Mouse (Mus musculus) testis, adult 2 months (tissue): Measurements from ENCODE around the gene Slc10a1. TPM values are rescaled to one million over a fixed set of nuclear protein-coding genes. Genes with fewer than 3 reads are reported as not detected.
A peak's percentile ranks its signal among the peaks of the same experiment; 100 is the strongest.
"Not testable (repeated sequence)": the region's sequence is repeated elsewhere in the genome, so short reads cannot be mapped to it uniquely, and the experiment has no call there.

Source experiments
- H3K27ac ChIP-seq: fragments of 200-500 bp; 2 replicates; pipeline ENCODE4 v1.5.1; 2012; ENCODE audit warnings: low read depth, low read length; ENCODE audit not compliant: control insufficient read depth, insufficient read depth
- H3K27me3 ChIP-seq: fragments of 200-500 bp; 2 replicates; pipeline ENCODE4 v1.6.1; 2012; ENCODE audit warnings: mild to moderate bottlenecking, low read length, moderate library complexity; ENCODE audit not compliant: control insufficient read depth, insufficient read depth
- H3K36me3 ChIP-seq: fragments of 200-500 bp; 2 replicates; pipeline ENCODE4 v1.6.1; 2012; ENCODE audit warnings: mild to moderate bottlenecking, low read length; ENCODE audit not compliant: control insufficient read depth, insufficient read depth
- H3K4me1 ChIP-seq: fragments of 200-500 bp; 2 replicates; pipeline ENCODE4 v1.6.1; 2012; ENCODE audit warnings: low read length; ENCODE audit not compliant: control insufficient read depth, insufficient read depth
- H3K4me3 ChIP-seq: fragments of 200-500 bp; 2 replicates; pipeline ENCODE4 v1.5.1; 2012; ENCODE audit warnings: low read depth, mild to moderate bottlenecking, low read length, moderate library complexity, mixed read lengths; ENCODE audit not compliant: control insufficient read depth
- CTCF ChIP-seq: fragments of 200-500 bp; IDR thresholded peaks from 2 replicates; pipeline ENCODE4 v1.5.1; 2012; ENCODE audit warnings: low read depth, mild to moderate bottlenecking, inconsistent platforms, low read length, moderate library complexity; ENCODE audit not compliant: control insufficient read depth, insufficient read depth, insufficient replicate concordance
- POLR2A ChIP-seq: fragments of 200-500 bp; IDR thresholded peaks from 2 replicates; pipeline ENCODE4 v1.6.1; 2012; ENCODE audit warnings: low read depth, mild to moderate bottlenecking, inconsistent platforms, low read length, moderate library complexity; ENCODE audit not compliant: control insufficient read depth
- polyA plus RNA-seq: library from polyadenylated mRNA; depleted of rRNA; stranded (reverse); fragments of >200 nt; gene quantifications from 2 replicates; pipeline ENCODE4 v1.2.3, GENCODE M21; 2012

The Slc10a1 gene
- polyA plus RNA-seq, 1 experiment, result 0.10 TPM

DNA sequence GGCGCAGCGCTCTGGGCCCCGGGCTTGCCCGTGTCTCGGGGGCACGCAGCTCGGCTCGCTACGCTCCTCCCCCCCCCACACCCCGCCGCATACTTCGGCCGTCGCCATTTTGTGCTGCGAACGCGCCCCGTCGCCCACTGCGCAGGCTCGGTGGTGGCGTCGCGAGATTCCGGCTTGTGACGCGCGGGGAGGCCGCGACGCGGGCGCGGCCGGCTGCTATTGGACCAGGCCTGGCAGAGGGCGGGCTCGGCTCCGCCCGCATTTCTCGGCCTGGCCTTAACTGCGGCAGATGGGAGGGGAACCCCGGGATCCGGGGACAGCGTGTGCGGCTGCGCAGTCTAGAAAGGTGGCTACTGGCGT lies 22.5 kb downstream of the Slc10a1 start:
- Histone ChIP-seq H3K4me1 (no peaks in the 10 kb centered on the region), H3K27me3 (no peaks in the 10 kb centered on the region), H3K36me3 (peaks cover 10% of the 10 kb centered on the region), H3K4me3 (peak overlapping the region; percentile 98), H3K27ac (peak overlapping the region; percentile 99)
- peak; percentile 85; the same call in 1 of the 2 replicates for TF ChIP-seq POLR2A
- TF ChIP-seq CTCF, result no peak

DNA sequence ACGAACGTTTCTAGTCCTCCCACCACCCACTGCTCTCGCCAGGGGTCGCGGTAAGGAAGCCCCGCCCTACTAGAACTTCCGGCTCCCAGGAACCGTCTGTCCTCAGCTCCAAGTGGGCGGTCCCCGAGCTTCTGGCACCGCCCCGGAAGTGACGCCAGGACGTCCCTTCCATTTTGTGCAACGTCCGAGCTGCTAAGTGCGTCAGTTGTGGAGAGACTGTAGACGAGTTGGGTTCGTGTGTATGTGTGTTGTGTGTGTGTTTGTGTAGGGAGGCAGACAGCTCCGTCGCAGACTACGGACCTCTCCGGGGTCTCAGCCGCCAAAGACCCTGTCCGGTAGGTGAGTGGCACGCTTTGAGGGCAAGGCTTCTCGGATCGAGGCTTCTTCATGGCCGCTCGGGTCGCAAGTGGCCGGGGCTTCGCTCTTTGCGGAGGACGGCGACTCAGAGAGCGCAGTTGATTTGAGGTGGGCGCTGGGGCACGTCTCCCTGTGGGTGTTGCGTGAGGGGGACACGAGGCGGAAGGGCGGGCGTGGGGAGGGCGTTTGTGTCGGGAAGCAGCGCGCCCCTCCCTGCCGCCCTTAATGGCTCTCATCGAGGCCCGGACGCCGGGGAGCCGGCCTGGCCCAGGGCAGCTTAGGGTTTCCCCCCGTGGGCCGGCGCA lies 23.0 kb downstream of the Slc10a1 start, which contains the start of gene Srsf5:
Gene Srsf5 (plus strand): TSS at position 171 of the 662 bp plus-strand sequence.
- TF ChIP-seq CTCF, result no peak
- peak; percentile 100 for TF ChIP-seq POLR2A
- no peaks in the 10 kb centered on the region for H3K4me1 ChIP-seq
- no peaks in the 10 kb centered on the region for H3K27me3 ChIP-seq
- H3K36me3 ChIP-seq, result peaks cover 10% of the 10 kb centered on the region
- peak within 1 kb of the TSS; percentile 99 for H3K27ac ChIP-seq
- H3K4me3 ChIP-seq, result peak within 1 kb of the TSS; percentile 98

DNA sequence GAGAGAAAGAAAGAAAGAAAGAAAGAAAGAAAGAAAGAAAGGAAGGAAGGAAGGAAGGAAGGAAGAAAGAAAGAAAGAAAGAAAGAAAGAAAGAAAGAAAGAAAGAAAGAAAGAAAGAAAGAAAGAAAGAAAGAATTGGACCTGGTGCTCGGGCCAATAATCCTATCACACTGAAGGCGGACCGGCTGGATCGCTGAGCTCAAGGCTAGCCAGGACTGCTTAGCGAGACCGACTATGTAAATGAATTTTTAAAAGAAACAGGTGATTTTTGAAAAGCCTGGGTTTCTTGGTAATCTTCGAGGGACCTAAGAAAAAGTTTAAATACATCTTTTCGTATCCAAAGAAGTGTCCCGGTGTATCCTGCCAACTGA lies 23.6 kb downstream of the Slc10a1 start:
- Histone ChIP-seq H3K4me3 (peak overlapping the region; percentile 98), H3K27ac (peak overlapping the region; percentile 99)
- H3K27me3 ChIP-seq, H3K36me3 ChIP-seq, H3K4me1 ChIP-seq: not testable (repeated sequence)

DNA sequence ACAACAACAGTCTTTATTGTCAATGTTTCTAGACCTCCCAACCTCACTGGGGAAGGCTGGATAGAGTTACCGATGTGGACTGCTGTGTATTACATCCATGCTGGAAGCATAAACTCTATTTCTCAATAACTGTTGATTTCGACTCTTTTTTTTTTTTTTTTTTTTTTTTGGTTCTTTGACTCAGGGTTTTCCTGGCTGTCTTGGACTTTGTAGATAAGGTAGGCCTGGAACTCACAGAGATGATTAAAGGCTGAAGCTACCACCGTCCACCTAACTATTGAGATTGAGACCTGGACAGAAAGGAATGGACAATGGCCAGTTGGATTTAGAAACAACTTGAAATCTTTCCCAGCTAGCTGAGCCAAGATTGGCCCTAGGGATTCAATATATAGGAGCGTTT lies 24.3 kb downstream of the Slc10a1 start:
- TF ChIP-seq POLR2A, result no peak
- no peak for TF ChIP-seq CTCF
- Histone ChIP-seq H3K27me3 (no peaks in the 10 kb centered on the region), H3K4me1 (no peaks in the 10 kb centered on the region), H3K4me3 (peak overlapping the region; percentile 60; the same call in 1 of the 2 replicates), H3K36me3 (peaks cover 10% of the 10 kb centered on the region), H3K27ac (no peak overlapping the region)

DNA sequence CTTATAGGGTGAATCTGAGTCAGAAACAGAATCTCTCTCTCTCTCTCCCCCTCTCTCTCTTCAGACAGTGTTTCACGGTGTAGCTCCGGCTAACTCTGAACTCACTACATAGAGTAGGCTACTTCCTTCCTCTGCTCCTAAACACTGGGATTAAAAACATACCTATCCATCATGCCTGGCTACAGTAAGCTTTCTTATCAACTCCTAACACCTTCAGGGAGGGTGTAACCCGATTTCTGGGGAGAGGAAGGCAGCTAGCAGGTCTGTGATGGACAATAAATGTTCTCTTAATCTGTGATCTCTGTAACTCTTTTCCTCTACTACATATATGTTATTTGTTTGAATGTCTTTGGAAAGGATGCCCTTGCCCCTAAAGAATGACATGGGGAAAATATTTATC lies 25.1 kb downstream of the Slc10a1 start:
- Histone ChIP-seq H3K4me3 (peak overlapping the region; percentile 28; the same call in 1 of the 2 replicates), H3K4me1 (no peaks in the 10 kb centered on the region), H3K27ac (no peak overlapping the region), H3K36me3 (peaks cover 10% of the 10 kb centered on the region), H3K27me3 (no peaks in the 10 kb centered on the region)
- TF ChIP-seq POLR2A (no peak), CTCF (no peak)

DNA sequence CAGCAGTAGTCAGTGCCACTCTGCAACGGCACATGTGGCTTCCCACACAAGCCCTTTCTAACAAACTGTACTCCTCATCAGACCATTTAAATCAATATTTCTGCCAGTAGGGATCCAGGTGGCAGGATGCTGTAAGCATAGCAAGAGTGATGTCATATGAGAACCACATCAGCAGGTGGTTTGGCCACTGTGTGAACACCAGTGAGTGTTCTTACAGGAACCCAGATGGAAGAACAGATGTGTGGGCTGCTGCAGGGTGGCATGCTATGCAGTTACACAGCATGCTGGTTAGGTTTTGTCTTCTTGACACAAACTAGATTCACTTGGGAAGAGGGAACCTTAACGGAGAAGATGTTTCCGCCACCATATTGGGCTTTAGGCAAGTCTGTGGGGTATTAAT lies 26.6 kb downstream of the Slc10a1 start:
- no peaks in the 10 kb centered on the region for H3K27me3 ChIP-seq
- no peaks in the 10 kb centered on the region for H3K4me1 ChIP-seq
- peak overlapping the region; percentile 26; the same call in 1 of the 2 replicates for H3K4me3 ChIP-seq
- no peak for TF ChIP-seq CTCF
- TF ChIP-seq POLR2A, result no peak
- H3K36me3 ChIP-seq, result no peaks in the 10 kb centered on the region
- H3K27ac ChIP-seq, result peak overlapping the region; percentile 18

DNA sequence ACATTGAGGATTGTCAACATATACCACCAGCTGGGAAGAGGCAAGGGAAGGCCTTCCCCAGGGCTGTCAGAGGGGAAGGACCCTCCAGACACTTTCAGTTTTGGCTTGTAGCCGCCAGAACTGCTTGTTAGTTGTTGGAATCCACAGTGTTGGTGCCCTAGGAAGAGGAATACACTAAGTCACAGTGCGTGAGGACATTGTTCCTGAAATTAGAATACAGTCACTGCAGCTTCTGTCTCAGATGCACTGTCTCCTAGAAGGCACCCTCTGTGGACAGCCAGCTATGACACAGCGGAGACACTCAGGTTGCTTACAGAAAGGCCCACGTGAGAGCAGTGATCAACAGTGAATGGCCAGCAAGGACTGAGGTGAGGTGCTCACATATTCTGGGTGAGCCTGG lies 29.3 kb downstream of the Slc10a1 start:
- no peaks in the 10 kb centered on the region for H3K27me3 ChIP-seq
- no peak for TF ChIP-seq POLR2A
- no peak for TF ChIP-seq CTCF
- no peak overlapping the region for H3K27ac ChIP-seq
- no peaks in the 10 kb centered on the region for H3K36me3 ChIP-seq
- H3K4me1 ChIP-seq, result no peaks in the 10 kb centered on the region
- no peak overlapping the region for H3K4me3 ChIP-seq

DNA sequence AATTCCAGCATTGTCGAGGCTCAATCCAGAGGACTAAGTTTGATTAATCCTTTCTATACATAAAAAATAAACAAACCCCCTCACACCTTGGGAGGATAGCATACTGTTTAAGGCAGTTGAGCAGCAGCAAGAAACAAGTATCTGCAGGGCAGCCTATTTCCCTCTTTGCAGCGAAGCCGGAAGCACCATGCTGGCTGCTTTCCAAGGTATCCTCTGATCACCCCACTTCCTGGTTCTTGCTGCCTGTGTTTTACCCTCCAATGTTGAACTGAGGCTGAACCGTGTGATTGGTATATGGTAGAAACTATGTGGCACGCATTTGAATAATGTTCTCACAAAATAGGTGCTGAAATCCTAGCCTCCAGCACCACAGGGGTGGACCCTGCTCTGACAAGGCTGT lies 29.9 kb downstream of the Slc10a1 start:
- Histone ChIP-seq H3K4me1 (no peaks in the 10 kb centered on the region), H3K27me3 (no peaks in the 10 kb centered on the region), H3K4me3 (no peak overlapping the region), H3K36me3 (no peaks in the 10 kb centered on the region), H3K27ac (no peak overlapping the region)
- TF ChIP-seq CTCF (no peak), POLR2A (no peak)
